9 mouse cellular contexts compared by ENCODE assay signal in genomic region chr7:64058282-64058872, GRCm38 (mm10).
DNase-seq lines count a peak whose midpoint lies in the region; ATAC-seq lines count a peak whose summit lies in the region.
"Had no signal": no experiment of that assay in that cellular context is flagged by ENCODE, and none has a peak within 500 bp of the region (broad histone marks: within the 10 kb centered on the region; RNA-seq: fewer than 3 reads in every experiment).

No protein-coding gene starts in this region.

- WGBS in lung, embryonic 16.5 days, result 25% methylated on average over 4 of the region's 4 CpGs
- WGBS in heart, embryonic 16.5 days, result 23% methylated on average over 4 of the region's 4 CpGs

- H3K4me3 ChIP-seq in lung, embryonic 16.5 days (ENCODE audit: low read length), result no peak overlapping the region
- no peak overlapping the region for H3K4me3 ChIP-seq in heart, embryonic 16.5 days (ENCODE audit: low read length)

- H3K27me3 ChIP-seq in lung, embryonic 16.5 days (ENCODE audit: control insufficient read depth, insufficient read depth, low read depth, low read length), result no peaks in the 10 kb centered on the region
- no peaks in the 10 kb centered on the region for H3K27me3 ChIP-seq in heart, embryonic 16.5 days (ENCODE audit: control insufficient read depth, insufficient read depth, low read length)

- no peaks in the 10 kb centered on the region for H3K9me3 ChIP-seq in lung, embryonic 16.5 days (ENCODE audit: control insufficient read depth, low read length)
- H3K9me3 ChIP-seq in heart, embryonic 16.5 days (replicated peaks; ENCODE audit: control insufficient read depth, low read length), result no peaks in the 10 kb centered on the region

- DNase-seq in lung, postnatal 25 days (ENCODE audit: low spot score), result no peak
- DNase-seq in cerebellum, postnatal 25 days, result no peak
- DNase-seq in left cerebral cortex, adult 8-10 months (ENCODE audit: low spot score in 2 of 2), result no peak
- DNase-seq: cerebellum, adult 18-20 months; kidney, postnatal 25 days had no signal

- no peak for ATAC-seq in lung, embryonic 16.5 days (ENCODE audit: low read depth)
- ATAC-seq in activated CD4-positive, CD25-positive, alpha-beta regulatory T cell, adult 4 months, result peak; percentile 4
- peak; percentile 55; the same call in 1 of the 2 replicates for ATAC-seq in heart, embryonic 16.5 days (replicated peaks; ENCODE audit: extremely low read depth, insufficient read depth, low FRiP score)
- peak; percentile 38 for ATAC-seq in megakaryocyte-erythroid progenitor cell, adult 5-6 weeks (replicated peaks; ENCODE audit: low FRiP score, low TSS enrichment, poor library complexity, severe bottlenecking)

- no peaks in the 10 kb centered on the region for H3K36me3 ChIP-seq in lung, embryonic 16.5 days (ENCODE audit: control insufficient read depth, insufficient read depth, low read length)
- no peaks in the 10 kb centered on the region for H3K36me3 ChIP-seq in heart, embryonic 16.5 days (ENCODE audit: control insufficient read depth, insufficient read depth)

- no peak overlapping the region for H3K4me2 ChIP-seq in lung, embryonic 16.5 days (ENCODE audit: low read depth, low read length)
- H3K4me2 ChIP-seq in heart, embryonic 16.5 days (ENCODE audit: low read depth, low read length), result no peak overlapping the region

- H3K4me1 ChIP-seq in lung, embryonic 16.5 days (replicated peaks; ENCODE audit: control insufficient read depth, insufficient read depth, low read length), result no peaks in the 10 kb centered on the region; the same call in 1 of the 2 replicates
- H3K4me1 ChIP-seq in heart, embryonic 16.5 days (ENCODE audit: control insufficient read depth, insufficient read depth, low read length), result peaks cover 15% of the 10 kb centered on the region

- peak overlapping the region; percentile 11; the same call in 1 of the 2 replicates for H3K9ac ChIP-seq in lung, embryonic 16.5 days (ENCODE audit: low read length)
- H3K9ac ChIP-seq in heart, embryonic 16.5 days (ENCODE audit: low read length), result peak overlapping the region; percentile 47; the same call in 1 of the 2 replicates

- peak overlapping the region; percentile 49 for H3K27ac ChIP-seq in lung, embryonic 16.5 days (ENCODE audit: low read length)
- H3K27ac ChIP-seq in heart, embryonic 16.5 days (ENCODE audit: low read length), result peak overlapping the region; percentile 73
